8 mouse cellular contexts compared by ENCODE assay signal in the genomic region with DNA sequence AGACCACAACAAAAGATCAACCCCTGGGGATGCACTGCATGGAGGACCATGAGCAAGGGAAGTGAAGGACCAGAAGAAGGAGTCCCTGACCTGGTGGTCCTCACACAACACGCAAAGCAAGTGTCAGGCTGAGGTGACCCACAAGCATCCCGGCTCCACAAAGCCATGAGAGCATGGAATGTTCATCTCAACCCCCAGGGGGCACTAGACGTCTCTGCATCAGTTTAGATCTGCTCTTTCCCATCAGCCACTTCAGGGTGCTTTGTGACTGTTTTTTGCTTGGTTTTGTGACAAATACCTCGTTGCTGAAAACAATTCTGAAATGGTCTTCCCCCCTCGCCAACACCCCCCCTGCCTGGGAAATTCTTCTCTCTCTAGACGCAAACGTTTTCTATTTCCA. TPM values are rescaled to one million over a fixed set of nuclear protein-coding genes. Genes with fewer than 3 reads are reported as not detected.
DNase-seq lines count a peak whose midpoint lies in the region; ATAC-seq lines count a peak whose summit lies in the region.

No protein-coding gene starts in this region.

- peak overlapping the region; percentile 45 for H3K4me2 ChIP-seq in limb, embryonic 13.5 days (replicated peaks)
- H3K4me2 ChIP-seq in neural tube, embryonic 11.5 days (ENCODE audit: low read depth): no peak overlapping the region

- no peaks in the 10 kb centered on the region for H3K9me3 ChIP-seq in limb, embryonic 13.5 days
- no peaks in the 10 kb centered on the region for H3K9me3 ChIP-seq in neural tube, embryonic 11.5 days (ENCODE audit: control insufficient read depth, low read length)

- H3K27me3 ChIP-seq in limb, embryonic 13.5 days: no peaks in the 10 kb centered on the region
- no peaks in the 10 kb centered on the region for H3K27me3 ChIP-seq in neural tube, embryonic 11.5 days (ENCODE audit: control insufficient read depth, insufficient read depth, low read length)

- H3K9ac ChIP-seq in limb, embryonic 13.5 days: no peak overlapping the region
- no peak overlapping the region for H3K9ac ChIP-seq in neural tube, embryonic 11.5 days (ENCODE audit: low read length)

- no peaks in the 10 kb centered on the region for H3K36me3 ChIP-seq in limb, embryonic 13.5 days
- H3K36me3 ChIP-seq in neural tube, embryonic 11.5 days (ENCODE audit: control insufficient read depth, insufficient read depth, low read length): no peaks in the 10 kb centered on the region

- H3K4me3 ChIP-seq in limb, embryonic 13.5 days: no peak overlapping the region
- H3K4me3 ChIP-seq in neural tube, embryonic 11.5 days (ENCODE audit: low read depth, low read length): no peak overlapping the region

- peaks cover 7% of the 10 kb centered on the region; the same call in 1 of the 2 replicates for H3K4me1 ChIP-seq in limb, embryonic 13.5 days
- H3K4me1 ChIP-seq in neural tube, embryonic 11.5 days (ENCODE audit: control insufficient read depth, insufficient read depth, low read length): no peaks in the 10 kb centered on the region

- ATAC-seq in limb, embryonic 13.5 days (ENCODE audit: low FRiP score, low read depth): no peak
- no peak for ATAC-seq in neural tube, embryonic 11.5 days (ENCODE audit: insufficient read depth, low FRiP score, low TSS enrichment)

- peak; percentile 58 for DNase-seq in 416B (ENCODE audit: low read depth)
- peak; percentile 32 to 54 for DNase-seq in adrenal gland, adult 18-20 months (ENCODE audit: low spot score in 2 of 2)
- DNase-seq in embryo, embryonic 11.5 days (ENCODE audit: low read depth, low spot score): peak; percentile 62
- DNase-seq in gastrocnemius, postnatal 4 days (ENCODE audit: low spot score in 2 of 2): peak; percentile 53 to 65
- peak; percentile 75 for DNase-seq in kidney, adult 9 months
- peak; percentile 73 for DNase-seq in neural tube, embryonic 11.5 days (ENCODE audit: low spot score)
- DNase-seq in thymus, adult 18-20 months: peak; percentile 9 to 14

- 7% methylated on average over 7 of the region's 7 CpGs for WGBS in limb, embryonic 13.5 days
- WGBS in neural tube, embryonic 11.5 days: 14% methylated on average over 7 of the region's 7 CpGs

- no peak overlapping the region for H3K27ac ChIP-seq in limb, embryonic 13.5 days
- no peak overlapping the region for H3K27ac ChIP-seq in neural tube, embryonic 11.5 days (ENCODE audit: low read depth, low read length)

RNA-seq across cellular contexts. Expression of gene Pde9a, which starts 8.0 kb away (rescaled TPM):
- 1 to 10 TPM; 1.9 to 2.6 TPM for total RNA-seq in adrenal gland, adult 18-20 months (2021)
- total RNA-seq in gastrocnemius, postnatal 4 days (2021): 1 to 10 TPM; 5.0 to 6.9 TPM
- polyA plus RNA-seq in limb, embryonic 13.5 days (2015; fragmentation: Nextera tagmentation; extraction: Ambion mirVana): 32.2 and 32.5 TPM in 2 replicates
- polyA plus RNA-seq in neural tube, embryonic 11.5 days (2014; fragmentation: Nextera tagmentation; extraction: Ambion mirVana): 34.5 and 35.5 TPM in 2 replicates

Comparison
In these comparisons a context has a peak if more than half of its experiments do, and no peak if none do; other contexts are left out.
1. DNase-seq: peak in every context shown above with its lines; median percentile 75 in kidney, adult 9 months; 73 in neural tube, embryonic 11.5 days; 62 in embryo, embryonic 11.5 days; 59 in gastrocnemius, postnatal 4 days; 58 in 416B; 43 in adrenal gland, adult 18-20 months; 12 in thymus, adult 18-20 months.